10 mouse cellular contexts compared by ENCODE assay signal in the genomic region with DNA sequence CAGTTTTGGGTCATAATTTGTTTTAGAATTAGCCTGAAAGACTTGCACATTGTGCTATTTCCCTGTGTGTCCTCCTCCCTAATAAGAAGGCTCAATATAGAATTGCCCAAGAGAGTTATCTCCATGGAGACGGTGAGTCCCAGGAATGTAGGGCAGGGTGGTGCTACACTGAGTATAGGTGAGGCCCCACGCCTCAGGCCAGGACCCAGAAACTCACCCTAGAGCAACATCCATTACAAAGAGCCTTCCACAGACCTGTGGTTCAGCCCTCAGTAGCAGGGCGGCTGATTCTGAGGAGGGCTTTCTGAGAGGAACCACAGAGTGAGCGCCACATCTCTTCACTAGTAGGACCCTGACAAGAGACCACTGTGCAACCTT. TPM values are rescaled to one million over a fixed set of nuclear protein-coding genes. Genes with fewer than 3 reads are reported as not detected.
DNase-seq lines count a peak whose midpoint lies in the region; ATAC-seq and TF ChIP-seq lines count a peak whose summit lies in the region.
"Had no signal": no experiment of that assay in that cellular context is flagged by ENCODE, and none has a peak within 500 bp of the region (broad histone marks: within the 10 kb centered on the region; RNA-seq: fewer than 3 reads in every experiment).

No protein-coding gene starts in this region.

- H3K4me3 ChIP-seq in hindbrain, embryonic 12.5 days: no peak overlapping the region
- no peak overlapping the region for H3K4me3 ChIP-seq in hindbrain, embryonic 14.5 days (replicated peaks; ENCODE audit: low read length)
- H3K4me3 ChIP-seq in ES-E14 (ENCODE audit: insufficient read depth in 1 of 2, low read depth in 1 of 2, low read length in 2 of 2, poor library complexity in 1 of 2, severe bottlenecking in 1 of 2): no peak overlapping the region
- no peak overlapping the region for H3K4me3 ChIP-seq in embryonic facial prominence, embryonic 12.5 days

- no peaks in the 10 kb centered on the region for H3K27me3 ChIP-seq in hindbrain, embryonic 12.5 days
- H3K27me3 ChIP-seq in hindbrain, embryonic 14.5 days (ENCODE audit: control insufficient read depth, insufficient read depth, low read length): no peaks in the 10 kb centered on the region
- H3K27me3 ChIP-seq in embryonic facial prominence, embryonic 12.5 days: no peaks in the 10 kb centered on the region
- H3K27me3 ChIP-seq: Patski had no signal

- WGBS in hindbrain, embryonic 12.5 days: 65% methylated on average over 4 of the region's 4 CpGs
- 71% methylated on average over 4 of the region's 4 CpGs for WGBS in hindbrain, embryonic 14.5 days
- 50% methylated on average over 4 of the region's 4 CpGs for WGBS in embryonic facial prominence, embryonic 12.5 days

- ATAC-seq in hindbrain, embryonic 12.5 days (ENCODE audit: low FRiP score): 0 out of 2 replicates have a peak, but pooled peaks have one; percentile 43
- no peak for ATAC-seq in hindbrain, embryonic 14.5 days (ENCODE audit: low FRiP score)
- ATAC-seq in embryonic facial prominence, embryonic 12.5 days (ENCODE audit: insufficient number of reproducible peaks, insufficient read depth, low FRiP score, low TSS enrichment): no peak
- ATAC-seq: Patski had no signal

- peaks cover 10% of the 10 kb centered on the region for H3K4me1 ChIP-seq in hindbrain, embryonic 12.5 days
- no peaks in the 10 kb centered on the region for H3K4me1 ChIP-seq in hindbrain, embryonic 14.5 days (replicated peaks; ENCODE audit: control insufficient read depth, insufficient read depth, low read length)
- H3K4me1 ChIP-seq in ES-E14 (ENCODE audit: control insufficient read depth in 2 of 2, insufficient read depth in 2 of 2, low read length in 2 of 2, poor library complexity in 1 of 2): peaks cover 4 to 8% of the 10 kb centered on the region in 2 experiments; a peak in 2 of 4 replicates
- peaks cover 47% of the 10 kb centered on the region for H3K4me1 ChIP-seq in embryonic facial prominence, embryonic 12.5 days

- no peaks in the 10 kb centered on the region for H3K9me3 ChIP-seq in hindbrain, embryonic 12.5 days (replicated peaks)
- no peaks in the 10 kb centered on the region for H3K9me3 ChIP-seq in hindbrain, embryonic 14.5 days (ENCODE audit: control insufficient read depth, low read length)
- no peaks in the 10 kb centered on the region for H3K9me3 ChIP-seq in ES-E14 (ENCODE audit: control insufficient read depth, insufficient read depth, low read depth, low read length)
- no peaks in the 10 kb centered on the region for H3K9me3 ChIP-seq in embryonic facial prominence, embryonic 12.5 days

- no peak overlapping the region for H3K9ac ChIP-seq in hindbrain, embryonic 12.5 days
- no peak overlapping the region for H3K9ac ChIP-seq in hindbrain, embryonic 14.5 days
- no peak overlapping the region for H3K9ac ChIP-seq in ES-E14 (ENCODE audit: insufficient read depth, low read depth, low read length, poor library complexity, severe bottlenecking)
- H3K9ac ChIP-seq in embryonic facial prominence, embryonic 12.5 days: no peak overlapping the region
- H3K9ac ChIP-seq: liver, embryonic 14.5 days had no signal

- DNase-seq in hindbrain, embryonic 14.5 days (ENCODE audit: low spot score): no peak
- DNase-seq in ES-E14 (ENCODE audit: low read depth, low spot score) (peak; percentile 69), liver (peak; percentile 5)
- no peak for DNase-seq in urinary bladder, postnatal 36 days (ENCODE audit: low spot score in 2 of 2)
- DNase-seq in layer of hippocampus, adult 8-10 months (ENCODE audit: low spot score in 2 of 2): no peak
- DNase-seq: kidney, adult 8-10 months had no signal

- in situ Hi-C loops in ES-E14 (cut with MboI; ENCODE audit: low sequenced_read_pairs in 2 of 2, unreplicated experiment in 2 of 2): no loop called here

- 0 out of 2 replicates have a peak, but pooled peaks cover 12% of the 10 kb centered on the region for H3K36me3 ChIP-seq in hindbrain, embryonic 12.5 days
- peaks cover 15% of the 10 kb centered on the region; the same call in 1 of the 2 replicates for H3K36me3 ChIP-seq in hindbrain, embryonic 14.5 days (replicated peaks; ENCODE audit: control insufficient read depth, insufficient read depth)
- no peaks in the 10 kb centered on the region; the same call in 1 of the 2 replicates for H3K36me3 ChIP-seq in ES-E14 (ENCODE audit: control insufficient read depth, insufficient read depth, low read length, poor library complexity, severe bottlenecking)
- H3K36me3 ChIP-seq in embryonic facial prominence, embryonic 12.5 days: peaks cover 48% of the 10 kb centered on the region

- peak overlapping the region; percentile 70 for H3K27ac ChIP-seq in hindbrain, embryonic 12.5 days
- H3K27ac ChIP-seq in hindbrain, embryonic 14.5 days: no peak overlapping the region
- no peak overlapping the region; the same call in 1 of the 2 replicates for H3K27ac ChIP-seq in ES-E14 (ENCODE audit: insufficient read depth, low read depth, low read length, poor library complexity, severe bottlenecking)
- peak overlapping the region; percentile 95 for H3K27ac ChIP-seq in embryonic facial prominence, embryonic 12.5 days
- H3K27ac ChIP-seq: liver, embryonic 14.5 days had no signal

- H3K4me2 ChIP-seq in hindbrain, embryonic 12.5 days (replicated peaks): no peak overlapping the region
- no peak overlapping the region for H3K4me2 ChIP-seq in hindbrain, embryonic 14.5 days (replicated peaks)
- H3K4me2 ChIP-seq in embryonic facial prominence, embryonic 12.5 days (replicated peaks): 0 out of 2 replicates have a peak overlapping the region, but pooled peaks have one; percentile 22

TF ChIP-seq in ES-E14, 5 proteins besides CTCF, POLR2A, EP300 and RAD21:
- TF ChIP-seq ZC3H11A (IDR thresholded peaks at IDR 0.05; ENCODE audit: borderline replicate concordance, low read depth, low read length): no peak
- no peak for TF ChIP-seq HCFC1 (IDR thresholded peaks at IDR 0.05; ENCODE audit: borderline replicate concordance, insufficient read depth, low read length)
- TF ChIP-seq ZNF384 (IDR thresholded peaks at IDR 0.05; ENCODE audit: low read depth, low read length): no peak
- no peak for TF ChIP-seq MAFK (IDR thresholded peaks at IDR 0.05; ENCODE audit: insufficient read depth, low read depth, low read length)
- TF ChIP-seq CHD2 (IDR thresholded peaks at IDR 0.05; ENCODE audit: low read depth, low read length): no peak

RNA-seq across cellular contexts. Expression of a gene that starts 51.0 kb away (rescaled TPM):
- 8.3 and 12.4 TPM in 2 replicates for polyA plus RNA-seq in hindbrain, embryonic 12.5 days (2016; fragmentation: Nextera tagmentation; extraction: Ambion mirVana)
- polyA plus RNA-seq in hindbrain, embryonic 14.5 days (2014; fragmentation: Nextera tagmentation; extraction: Ambion mirVana): 7.0 and 9.3 TPM in 2 replicates
- total RNA-seq in ES-E14 (2012; rRNA removed): 16.1 and 29.1 TPM in 2 replicates
- polyA plus RNA-seq in embryonic facial prominence, embryonic 12.5 days (2016; fragmentation: Nextera tagmentation; extraction: Ambion mirVana): 10.8 and 13.5 TPM in 2 replicates
- 10 to 100 TPM in 2 of 4 experiments, 1 to 10 TPM in 2; 7.4 to 11.0 (median 9.1) TPM for total RNA-seq in layer of hippocampus, adult 8-10 months (2022)

Comparison
In these comparisons a context has a peak if more than half of its experiments do, and no peak if none do; other contexts are left out.
1. H3K27ac ChIP-seq: peak in hindbrain, embryonic 12.5 days (single experiment) and embryonic facial prominence, embryonic 12.5 days (single experiment); none in hindbrain, embryonic 14.5 days (single experiment) and ES-E14 (single experiment).
2. DNase-seq: peak in ES-E14 (single experiment) and liver (single experiment); none in hindbrain, embryonic 14.5 days (single experiment), urinary bladder, postnatal 36 days (0 of 2) and layer of hippocampus, adult 8-10 months (0 of 2).